Mouse (Mus musculus) brain, embryonic 14.5 days (tissue): ENCODE measurements at regions not wholly inside any gene's neighbourhood (a gene's known extent, or its start where the extent isn't known, plus 50 kb on each side); places are given as distances from the start of the nearest gene placed in this dataset.
A peak's percentile ranks its signal among the peaks of the same experiment; 100 is the strongest.

ENCODE experiments used
- DNase-seq: peaks from one replicate; pipeline ENCODE4 v3.0.0-alpha.2; 2011; ENCODE audit warnings: low read depth
- CTCF ChIP-seq: fragments of 200-500 bp; IDR thresholded peaks from 2 replicates; pipeline ENCODE4 v1.5.1; 2012; ENCODE audit warnings: inconsistent platforms, mild to moderate bottlenecking, moderate library complexity, borderline replicate concordance; ENCODE audit not compliant: insufficient read depth, insufficient read length; ENCODE audit errors: extremely low read depth
- POLR2A ChIP-seq: fragments of 200-500 bp; IDR thresholded peaks from 2 replicates; pipeline ENCODE4 v1.6.1; 2012; ENCODE audit warnings: mild to moderate bottlenecking, inconsistent platforms, borderline replicate concordance; ENCODE audit not compliant: poor library complexity, insufficient read depth, insufficient read length, severe bottlenecking; ENCODE audit errors: extremely low read depth

DNA sequence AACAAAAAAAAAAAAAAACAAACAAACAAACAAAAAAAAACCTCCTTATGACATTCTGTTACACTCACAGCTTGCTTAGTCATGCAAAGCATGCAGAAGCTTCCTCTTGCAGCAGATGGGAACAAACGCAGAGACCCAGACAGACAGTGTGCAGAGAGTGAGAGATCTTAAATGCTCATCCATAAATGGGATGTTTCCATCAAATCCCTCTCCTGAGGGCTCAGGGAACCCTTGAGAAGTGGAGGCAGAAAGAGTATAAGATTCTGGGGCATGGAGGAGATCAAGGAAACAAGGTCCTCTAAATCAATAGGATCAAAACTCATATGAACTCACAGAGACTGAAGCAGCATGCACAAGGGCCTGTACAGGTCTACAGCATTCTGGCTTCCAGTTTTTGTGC, 52.5 kb downstream of the Adm start:
- TF ChIP-seq CTCF, result no peak
- DNase-seq, result no peak

DNA sequence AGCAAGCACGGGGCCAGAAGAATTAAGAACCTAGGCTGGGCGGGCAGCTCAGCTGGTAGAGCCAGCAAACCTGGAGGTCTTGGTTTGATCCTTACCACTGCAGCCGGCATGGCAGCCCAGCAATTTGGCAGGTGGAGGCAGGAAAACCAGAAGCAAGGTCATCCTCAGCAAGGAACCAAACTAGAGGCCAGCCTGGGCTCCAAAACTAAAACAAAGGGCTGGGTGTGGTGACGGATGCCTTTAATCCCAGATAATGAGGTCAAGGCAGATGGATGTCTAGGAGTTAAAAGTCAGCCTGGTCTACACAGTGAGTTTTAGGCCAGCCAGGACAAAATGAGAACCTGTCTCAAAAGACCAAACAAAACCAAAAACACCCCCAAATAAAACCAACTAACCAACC, 55.5 kb downstream of the Adm start:
- TF ChIP-seq CTCF (no peak), POLR2A (no peak)

GRCm38 (mm10) chr7:110688884-110689681, 61.6 kb downstream of the Adm start:
- TF ChIP-seq POLR2A (no peak), CTCF (no peak)

More for the DNA sequence above, 55.5 kb downstream of the Adm start:
- no peak for DNase-seq

GRCm38 (mm10) chr7:110690241-110690640, 62.8 kb downstream of the Adm start:
- no peak for DNase-seq
- TF ChIP-seq POLR2A (no peak), CTCF (no peak)

More at GRCm38 (mm10) chr7:110688884-110689681, 61.6 kb downstream of the Adm start:
- peak; percentile 31 for DNase-seq

- TF ChIP-seq POLR2A (no peak), CTCF (no peak)
- DNase-seq, result no peak
Measured at GRCm38 (mm10) chr7:110690856-110691255, 63.4 kb downstream of the Adm start.

DNA sequence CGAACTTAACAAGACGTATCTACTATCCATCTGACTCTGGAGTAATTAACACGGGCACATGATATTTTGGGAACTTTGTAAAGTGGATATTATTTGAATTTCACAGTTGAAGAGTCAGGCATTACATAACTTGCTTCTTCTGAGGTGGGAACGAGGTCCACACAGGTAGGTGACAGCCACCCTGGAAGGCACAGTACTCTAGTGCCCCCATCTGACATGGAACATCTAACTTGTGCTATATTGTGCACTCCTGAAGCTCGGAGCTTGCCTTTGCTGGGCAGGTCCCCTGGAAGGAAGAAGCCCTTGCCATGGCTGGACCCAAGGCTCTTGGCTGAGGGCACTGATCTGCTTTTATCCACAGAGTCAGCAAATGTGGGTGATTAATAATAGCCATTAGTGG, 66.8 kb downstream of the Adm start:
- no peak for TF ChIP-seq CTCF
- no peak for TF ChIP-seq POLR2A
- no peak for DNase-seq

- no peak for TF ChIP-seq POLR2A
- no peak for TF ChIP-seq CTCF
Measured at GRCm38 (mm10) chr7:110695729-110696128, 68.3 kb downstream of the Adm start.

GRCm38 (mm10) chr7:110698211-110699153, 69.5 kb upstream of the Ampd3 start:
- no peak for TF ChIP-seq POLR2A
- no peak for TF ChIP-seq CTCF
- no peak for DNase-seq

More at GRCm38 (mm10) chr7:110695729-110696128, 68.3 kb downstream of the Adm start:
- DNase-seq, result no peak

DNA sequence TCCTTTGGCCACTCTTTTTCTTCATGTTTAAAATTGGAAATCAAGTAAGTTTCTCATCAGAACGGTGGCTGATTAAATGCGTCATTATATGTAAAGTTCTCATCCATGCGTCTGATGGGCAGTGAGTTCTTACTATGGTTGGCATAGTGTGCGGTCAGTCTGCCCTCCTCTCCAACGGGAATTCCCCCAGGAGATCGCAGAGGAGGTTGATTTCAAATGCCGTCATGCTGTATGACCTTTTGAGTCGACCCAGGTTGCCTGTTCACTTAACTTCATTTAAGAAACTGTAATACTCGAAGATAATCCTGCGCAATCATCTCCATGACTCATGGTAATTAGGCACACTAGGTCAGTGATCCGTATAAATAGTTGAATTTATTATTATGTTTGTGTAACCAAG, 68.4 kb upstream of the Ampd3 start:
- no peak for DNase-seq
- TF ChIP-seq POLR2A (no peak), CTCF (no peak)

DNA sequence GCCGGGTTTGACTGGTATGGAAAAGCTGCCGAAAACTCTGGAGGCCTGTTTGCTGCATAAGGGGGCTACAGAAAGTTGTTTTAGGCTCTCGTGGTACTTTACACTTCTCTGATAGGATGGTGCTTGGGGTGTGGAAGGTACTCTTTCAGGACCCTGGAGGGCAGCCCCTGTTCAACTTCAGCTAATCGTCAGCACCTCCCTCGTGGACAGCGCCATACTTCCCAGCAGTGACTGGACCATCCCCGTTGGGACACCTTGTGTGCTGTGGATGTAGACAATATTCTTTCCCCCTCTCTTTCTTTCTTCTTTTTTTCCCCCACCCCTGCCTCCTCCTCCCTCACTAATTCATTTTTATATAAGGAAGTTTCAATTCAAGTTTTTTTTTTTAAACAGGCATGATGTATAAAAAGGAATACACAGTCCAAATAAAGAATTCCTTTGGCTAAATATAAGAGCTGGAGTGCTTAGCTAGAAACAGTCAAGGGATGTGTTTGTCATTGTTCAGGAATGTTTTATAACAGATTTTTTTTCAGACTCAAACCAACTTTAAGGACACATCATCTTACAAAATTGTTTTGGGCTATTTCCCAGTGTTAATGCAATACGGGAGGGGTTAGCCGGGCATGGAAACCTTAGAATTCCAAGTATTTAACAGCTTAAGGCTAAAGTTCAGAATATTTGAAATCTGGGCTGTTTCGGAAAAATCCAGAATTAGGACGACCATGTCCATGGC, 66.2 kb upstream of the Ampd3 start:
- no peak for DNase-seq
- TF ChIP-seq CTCF, result no peak
- TF ChIP-seq POLR2A, result no peak

DNA sequence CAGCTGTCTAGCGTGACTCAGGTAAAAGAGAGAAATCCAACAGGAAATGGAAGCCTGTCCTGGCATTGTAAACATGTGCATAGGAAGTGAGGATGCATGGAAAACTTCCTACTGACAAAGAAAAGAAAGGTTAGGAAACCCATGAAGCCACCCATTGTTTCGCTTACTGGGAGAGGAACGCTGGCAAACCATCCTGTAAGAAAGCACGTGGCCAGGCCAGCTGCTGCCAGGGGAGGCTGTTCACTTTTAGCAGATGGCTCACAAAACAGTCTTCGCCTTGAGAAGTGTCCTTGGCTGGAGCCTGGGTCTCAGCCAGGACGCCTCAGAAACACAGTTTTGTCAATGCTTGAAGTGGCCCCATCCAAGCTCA, 65.6 kb upstream of the Ampd3 start:
- DNase-seq, result peak; percentile 14
- no peak for TF ChIP-seq POLR2A
- no peak for TF ChIP-seq CTCF

DNA sequence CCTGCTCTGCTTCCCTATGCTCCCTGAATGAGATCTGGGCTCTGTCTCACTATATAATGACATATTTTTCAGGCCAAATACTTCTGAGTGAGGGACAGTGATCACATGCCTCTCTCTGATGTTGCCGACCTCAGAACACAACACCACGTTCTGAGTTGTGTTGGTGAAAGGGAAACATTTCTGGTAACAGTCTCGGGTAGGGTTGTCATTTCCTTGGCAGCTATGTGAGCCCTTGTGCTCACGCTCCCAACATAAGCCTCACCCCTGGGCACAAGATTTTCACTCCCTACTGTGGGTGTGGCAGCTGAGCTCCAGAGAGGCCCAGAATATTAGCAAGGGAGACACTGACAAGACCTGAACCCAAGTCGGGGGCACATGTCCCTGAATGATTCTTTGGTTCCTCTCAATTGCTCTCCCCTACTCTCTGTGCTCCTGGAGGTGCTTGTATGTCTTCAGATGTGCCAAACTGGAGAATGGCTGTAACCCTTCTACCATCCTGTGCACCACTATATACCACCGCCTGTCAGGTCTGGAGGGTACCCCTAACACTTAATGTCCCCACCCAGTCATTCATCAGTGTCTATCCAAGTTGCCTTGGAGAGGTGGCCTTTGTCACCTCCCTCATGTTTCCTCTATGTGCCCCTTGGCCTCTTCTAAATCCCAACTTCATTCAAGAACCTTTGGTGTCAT, 62.5 kb upstream of the Ampd3 start:
- TF ChIP-seq CTCF, result no peak
- TF ChIP-seq POLR2A, result no peak
- no peak for DNase-seq
